Mouse (Mus musculus) neural tube, embryonic 15.5 days (tissue): ENCODE data around the gene Mst1. TPM values are rescaled to one million over a fixed set of nuclear protein-coding genes. Genes with fewer than 3 reads are reported as not detected.

Experiments
- ATAC-seq: fragments of 200-750 bp; cut with Nextera tagmentation; 2 replicates; pipeline ENCODE4 v1.8.0; 2017; ENCODE audit warnings: mild to moderate bottlenecking, moderate TSS enrichment, moderate library complexity; ENCODE audit not compliant: low FRiP score
- H3K27ac ChIP-seq: fragments of 300-500 bp; sonication (generic); replicated peaks from 2 replicates; pipeline ENCODE4 v1.5.1; 2015; ENCODE audit warnings: mild to moderate bottlenecking, inconsistent platforms
- H3K27me3 ChIP-seq: fragments of 300-500 bp; sonication (generic); replicated peaks from 2 replicates; pipeline ENCODE4 v1.6.1; 2015; ENCODE audit warnings: inconsistent platforms
- H3K36me3 ChIP-seq: fragments of 300-500 bp; sonication (generic); 2 replicates; pipeline ENCODE4 v1.6.1; 2015; ENCODE audit warnings: inconsistent platforms
- H3K4me1 ChIP-seq: fragments of 300-500 bp; sonication (generic); 2 replicates; pipeline ENCODE4 v1.6.1; 2015; ENCODE audit warnings: inconsistent platforms
- H3K4me2 ChIP-seq: fragments of 300-500 bp; sonication (generic); 2 replicates; pipeline ENCODE4 v1.6.1; 2015; ENCODE audit warnings: inconsistent platforms, mild to moderate bottlenecking, moderate library complexity
- H3K4me3 ChIP-seq: fragments of 300-500 bp; sonication (generic); replicated peaks from 2 replicates; pipeline ENCODE4 v1.5.1; 2015; ENCODE audit warnings: mild to moderate bottlenecking, inconsistent platforms
- H3K9ac ChIP-seq: fragments of 300-500 bp; sonication (generic); replicated peaks from 2 replicates; pipeline ENCODE4 v1.6.1; 2015; ENCODE audit warnings: mild to moderate bottlenecking, inconsistent platforms
- H3K9me3 ChIP-seq: fragments of 300-500 bp; sonication (generic); replicated peaks from 2 replicates; pipeline ENCODE4 v1.6.1; 2016; ENCODE audit warnings: inconsistent platforms
- WGBS: fragments of 180-500 bp; shearing (Covaris S2); methylation state at CpG from one replicate; pipeline ENCODE4 v1.1.7; 2015; ENCODE audit warnings: mixed read lengths; 5-methylcytosine and 5-hydroxymethylcytosine counted together
- polyA plus RNA-seq: library from polyadenylated mRNA; unstranded; fragments of >200 nt; fragmentation: Nextera tagmentation; extraction: Ambion mirVana; gene quantifications from 2 replicates; pipeline ENCODE4 v1.2.1, GENCODE M21; 2015

Gene Mst1
- polyA plus RNA-seq: 0.50 TPM in 1 of 2 replicates, not detected in the other

- peak within 1 kb of the TSS; percentile 76 for H3K9ac ChIP-seq
These were observed at the start of gene Mst1 for GRCm38 (mm10) chr9:108080168-108080567. Gene Mst1 (plus strand): TSS chr9:108080436.

GRCm38 (mm10) chr9:108032126-108032525, 48.1 kb upstream of the Mst1 start:
- no peak overlapping the region for H3K27ac ChIP-seq
- WGBS: 90% methylated on average over 5 of the region's 5 CpGs
- H3K9me3 ChIP-seq: no peaks in the 10 kb centered on the region
- no peak overlapping the region for H3K4me3 ChIP-seq
- H3K27me3 ChIP-seq: no peaks in the 10 kb centered on the region
- ATAC-seq: no peak
- H3K4me2 ChIP-seq: no peak overlapping the region
- peaks cover 45% of the 10 kb centered on the region for H3K36me3 ChIP-seq
- H3K9ac ChIP-seq: no peak overlapping the region
- H3K4me1 ChIP-seq: no peaks in the 10 kb centered on the region

More at GRCm38 (mm10) chr9:108080168-108080567, at the start of gene Mst1:
- ATAC-seq: no peak
- Histone ChIP-seq H3K27me3 (peaks cover 44% of the 10 kb centered on the region), H3K9me3 (no peaks in the 10 kb centered on the region), H3K4me3 (peak within 1 kb of the TSS; percentile 61), H3K4me2 (peak within 1 kb of the TSS; percentile 92), H3K27ac (no peak within 1 kb of the TSS), H3K4me1 (peaks cover 29% of the 10 kb centered on the region), H3K36me3 (peaks cover 13% of the 10 kb centered on the region)
- WGBS: 76% methylated on average over 5 of the region's 5 CpGs

- Histone ChIP-seq H3K4me1 (no peaks in the 10 kb centered on the region), H3K36me3 (peaks cover 56% of the 10 kb centered on the region), H3K4me3 (no peak overlapping the region), H3K27ac (no peak overlapping the region), H3K9me3 (no peaks in the 10 kb centered on the region), H3K9ac (no peak overlapping the region), H3K4me2 (no peak overlapping the region), H3K27me3 (no peaks in the 10 kb centered on the region)
- ATAC-seq: no peak
- WGBS: 94% methylated on average over 2 of the region's 2 CpGs
These were observed 44.7 kb upstream of the Mst1 start for GRCm38 (mm10) chr9:108035331-108036156.

GRCm38 (mm10) chr9:108044751-108045492, 35.3 kb upstream of the Mst1 start:
- 95% methylated on average over 8 of the region's 8 CpGs for WGBS

GRCm38 (mm10) chr9:108046582-108046981, 33.7 kb upstream of the Mst1 start:
- no peak overlapping the region for H3K27ac ChIP-seq
- H3K9me3 ChIP-seq: no peaks in the 10 kb centered on the region
- H3K4me1 ChIP-seq: peaks cover 25% of the 10 kb centered on the region
- no peak for ATAC-seq
- no peak overlapping the region for H3K9ac ChIP-seq
- WGBS: 95% methylated on average over 4 of the region's 4 CpGs
- H3K4me3 ChIP-seq: no peak overlapping the region
- H3K36me3 ChIP-seq: peaks cover 64% of the 10 kb centered on the region
- H3K4me2 ChIP-seq: no peak overlapping the region
- no peaks in the 10 kb centered on the region for H3K27me3 ChIP-seq

More at GRCm38 (mm10) chr9:108044751-108045492, 35.3 kb upstream of the Mst1 start:
- H3K27ac ChIP-seq: no peak overlapping the region
- H3K4me2 ChIP-seq: no peak overlapping the region
- H3K4me3 ChIP-seq: no peak overlapping the region
- H3K4me1 ChIP-seq: peaks cover 16% of the 10 kb centered on the region
- no peak overlapping the region for H3K9ac ChIP-seq
- no peak for ATAC-seq
- H3K9me3 ChIP-seq: no peaks in the 10 kb centered on the region
- H3K36me3 ChIP-seq: peaks cover 63% of the 10 kb centered on the region
- no peaks in the 10 kb centered on the region for H3K27me3 ChIP-seq

GRCm38 (mm10) chr9:108047601-108048565, 32.4 kb upstream of the Mst1 start:
- H3K4me2 ChIP-seq: peak overlapping the region; percentile 96

GRCm38 (mm10) chr9:108048566-108048955, 31.7 kb upstream of the Mst1 start:
- under 1% methylated on average over 19 of the region's 19 CpGs for whole genome bisulfite sequencing
- Histone ChIP-seq H3K9ac (peak overlapping the region; percentile 49), H3K9me3 (no peaks in the 10 kb centered on the region), H3K27ac (peak overlapping the region; percentile 80), H3K27me3 (no peaks in the 10 kb centered on the region), H3K4me1 (peaks cover 40% of the 10 kb centered on the region), H3K4me3 (peak overlapping the region; percentile 76), H3K36me3 (peaks cover 48% of the 10 kb centered on the region), H3K4me2 (peak overlapping the region; percentile 96)
- ATAC-seq: peak; percentile 29

More at GRCm38 (mm10) chr9:108047601-108048565, 32.4 kb upstream of the Mst1 start:
- Histone ChIP-seq H3K27me3 (no peaks in the 10 kb centered on the region), H3K9ac (peak overlapping the region; percentile 49), H3K4me3 (peak overlapping the region; percentile 76), H3K4me1 (peaks cover 34% of the 10 kb centered on the region), H3K27ac (peak overlapping the region; percentile 80), H3K9me3 (no peaks in the 10 kb centered on the region), H3K36me3 (peaks cover 53% of the 10 kb centered on the region)
- WGBS: 50% methylated on average over 17 of the region's 17 CpGs
- ATAC-seq: no peak

GRCm38 (mm10) chr9:108049016-108049455, 31.2 kb upstream of the Mst1 start, which contains the start of gene Gmppb:
Gene Gmppb (plus strand): TSS chr9:108049242.
- ATAC-seq: peak; percentile 94
- H3K9ac ChIP-seq: peak within 1 kb of the TSS; percentile 69
- H3K27me3 ChIP-seq: no peaks in the 10 kb centered on the region
- H3K4me1 ChIP-seq: peaks cover 40% of the 10 kb centered on the region
- peak within 1 kb of the TSS; percentile 96 for H3K4me2 ChIP-seq
- peak within 1 kb of the TSS; percentile 80 for H3K27ac ChIP-seq
- H3K36me3 ChIP-seq: peaks cover 52% of the 10 kb centered on the region
- no peaks in the 10 kb centered on the region for H3K9me3 ChIP-seq
- under 1% methylated on average over 37 of the region's 39 CpGs for WGBS
- H3K4me3 ChIP-seq: peak within 1 kb of the TSS; percentile 76

- 40% methylated on average over 15 of the region's 15 CpGs for WGBS
- Histone ChIP-seq H3K9ac (peak overlapping the region; percentile 69), H3K27me3 (no peaks in the 10 kb centered on the region), H3K9me3 (no peaks in the 10 kb centered on the region), H3K36me3 (peaks cover 56% of the 10 kb centered on the region), H3K4me1 (peaks cover 40% of the 10 kb centered on the region), H3K4me3 (peak overlapping the region; percentile 76), H3K27ac (peak overlapping the region; percentile 80), H3K4me2 (peak overlapping the region; percentile 96)
- peak; percentile 7 for ATAC-seq
These were observed 30.5 kb upstream of the Mst1 start for GRCm38 (mm10) chr9:108049561-108050251.

- H3K4me2 ChIP-seq: no peak overlapping the region
- WGBS: 96% methylated on average over 15 of the region's 15 CpGs
- H3K9ac ChIP-seq: no peak overlapping the region
- H3K36me3 ChIP-seq: peaks cover 55% of the 10 kb centered on the region
- H3K9me3 ChIP-seq: no peaks in the 10 kb centered on the region
- H3K27ac ChIP-seq: no peak overlapping the region
- H3K27me3 ChIP-seq: no peaks in the 10 kb centered on the region
- no peak for ATAC-seq
- peaks cover 40% of the 10 kb centered on the region for H3K4me1 ChIP-seq
- no peak overlapping the region for H3K4me3 ChIP-seq
These were observed 28.9 kb upstream of the Mst1 start for GRCm38 (mm10) chr9:108051184-108051930.
